In genomic region chr5:64696099-64696498, GRCm38 (mm10) we compare ENCODE assay signal across 19 mouse cellular contexts.
"Had no signal": no experiment of that assay in that cellular context is flagged by ENCODE, and none has a peak within 500 bp of the region (broad histone marks: within the 10 kb centered on the region; RNA-seq: fewer than 3 reads in every experiment).

No protein-coding gene starts in this region.

- ATAC-seq: liver, postnatal 0 days; lung, postnatal 0 days had no signal

- H3K27ac ChIP-seq: layer of hippocampus, adult 2 months; limb, embryonic 12.5 days; limb, embryonic 15.5 days; liver, embryonic 14.5 days; macrophage; stomach, embryonic 15.5 days had no signal

- H3K4me2 ChIP-seq: limb, embryonic 12.5 days; limb, embryonic 15.5 days; liver, embryonic 11.5 days; lung, embryonic 14.5 days; stomach, embryonic 15.5 days had no signal

- DNase-seq: kidney, adult 11 months; kidney, adult 8-10 months; layer of hippocampus, adult 9-11 months; liver, postnatal 0 days; lung, embryonic 14.5 days; midbrain, embryonic 14.5 days; right cerebral cortex, postnatal 25 days; spleen, adult 18-20 months; thymus, adult 2 months; thymus, postnatal 14 days; thymus, postnatal 4 days had no signal

- H3K36me3 ChIP-seq: limb, embryonic 12.5 days; limb, embryonic 15.5 days; stomach, embryonic 15.5 days had no signal

- H3K9me3 ChIP-seq: limb, embryonic 12.5 days; limb, embryonic 15.5 days; stomach, embryonic 15.5 days had no signal

- H3K27me3 ChIP-seq: limb, embryonic 12.5 days; limb, embryonic 15.5 days; stomach, embryonic 15.5 days had no signal

- H3K9ac ChIP-seq: limb, embryonic 12.5 days; limb, embryonic 15.5 days; liver, embryonic 14.5 days; liver, postnatal 0 days; lung, embryonic 14.5 days; stomach, embryonic 15.5 days had no signal

- H3K4me3 ChIP-seq: layer of hippocampus, adult 2 months; limb, embryonic 12.5 days; limb, embryonic 15.5 days; stomach, embryonic 15.5 days had no signal

- H3K4me1 ChIP-seq: limb, embryonic 12.5 days; limb, embryonic 15.5 days had no signal
